Mouse (Mus musculus): Measurements from ENCODE around the gene Esr1. TPM values are rescaled to one million over a fixed set of nuclear protein-coding genes. Genes with fewer than 3 reads are reported as not detected.

Esr1 gene
- 1.5 TPM for polyA plus RNA-seq (2017; shearing (Covaris generic))

DNA sequence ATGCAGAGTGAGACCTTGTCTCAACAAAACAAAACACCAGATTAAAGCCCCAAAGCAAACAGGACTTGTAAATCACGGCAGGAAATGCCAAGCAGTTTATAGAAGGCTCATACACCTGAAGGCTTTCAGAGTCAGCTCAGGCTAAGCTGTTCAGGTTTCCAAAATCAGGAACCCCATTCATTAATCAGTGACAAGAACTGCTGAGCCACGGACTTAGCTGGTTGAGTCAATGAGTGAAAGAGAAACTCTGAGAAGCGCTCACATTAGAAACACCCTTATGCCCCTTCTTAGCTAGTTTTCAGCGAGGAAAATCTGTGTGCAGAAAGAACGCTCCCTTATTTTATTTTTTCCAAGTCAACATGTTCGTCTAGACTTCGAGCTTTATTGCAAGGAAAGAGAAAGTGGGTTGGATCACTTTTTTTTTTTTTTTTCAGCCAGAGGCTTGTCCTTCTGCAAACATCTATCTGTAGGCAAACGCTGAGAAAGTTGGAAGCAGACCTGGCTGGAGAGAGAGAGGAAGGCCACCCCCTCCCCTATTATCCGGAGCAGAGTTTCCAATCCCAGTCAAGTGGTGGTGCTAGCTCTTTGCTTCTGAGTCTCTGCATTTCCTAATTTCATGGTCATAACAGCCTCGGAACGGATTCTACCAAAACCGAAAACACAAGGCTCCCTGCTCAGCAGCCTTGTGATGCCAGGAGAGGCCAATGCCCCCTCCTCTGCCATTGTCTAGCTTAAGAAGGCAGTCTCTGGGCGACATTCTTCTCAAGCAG lies at the start of gene Esr1:
TSS of gene Esr1 (plus strand) at position 208 of the 770 bp plus-strand sequence.

Other genes with a start within 250 kb of the Esr1 start
- 43.6 TPM for gene Zbtb2, start 223.5 kb upstream of the Esr1 start, polyA plus RNA-seq (2017; shearing (Covaris generic))
- 71.6 TPM for gene Rmnd1, start 179.2 kb upstream of the Esr1 start, polyA plus RNA-seq (2017; shearing (Covaris generic))
- 25.2 TPM for gene Armt1, start 179.1 kb upstream of the Esr1 start, polyA plus RNA-seq (2017; shearing (Covaris generic))
- gene Ccdc170, start 129.1 kb upstream of the Esr1 start, polyA plus RNA-seq (2017; shearing (Covaris generic)): 0.13 TPM

Measured in CD4-positive, CD25-positive, alpha-beta regulatory T cell (primary cell).